Mouse (Mus musculus) cerebellum, adult 2 months (tissue): Measurements from ENCODE around the gene St3gal5.

Experiments
- CTCF ChIP-seq: fragments of 200-500 bp; IDR thresholded peaks from 2 replicates; pipeline ENCODE4 v1.5.1; 2011; ENCODE audit warnings: low read depth, mild to moderate bottlenecking, control low read depth, low read length, moderate library complexity, borderline replicate concordance; ENCODE audit not compliant: insufficient read depth
- POLR2A ChIP-seq: fragments of 200-500 bp; IDR thresholded peaks from 2 replicates; pipeline ENCODE4 v1.6.1; 2011; ENCODE audit warnings: low read length, control low read depth, borderline replicate concordance; ENCODE audit not compliant: insufficient read depth

- TF ChIP-seq CTCF = no peak
- no peak for TF ChIP-seq POLR2A
Measured at GRCm38 (mm10) chr6:72101386-72101785, 4.0 kb downstream of the St3gal5 start.
